Mouse (Mus musculus): Measurements from ENCODE around the gene 1700102P08Rik. TPM values are rescaled to one million over a fixed set of nuclear protein-coding genes. Genes with fewer than 3 reads are reported as not detected.

Gene 1700102P08Rik
- polyA plus RNA-seq, 1 experiment, result 0.17 TPM

DNA sequence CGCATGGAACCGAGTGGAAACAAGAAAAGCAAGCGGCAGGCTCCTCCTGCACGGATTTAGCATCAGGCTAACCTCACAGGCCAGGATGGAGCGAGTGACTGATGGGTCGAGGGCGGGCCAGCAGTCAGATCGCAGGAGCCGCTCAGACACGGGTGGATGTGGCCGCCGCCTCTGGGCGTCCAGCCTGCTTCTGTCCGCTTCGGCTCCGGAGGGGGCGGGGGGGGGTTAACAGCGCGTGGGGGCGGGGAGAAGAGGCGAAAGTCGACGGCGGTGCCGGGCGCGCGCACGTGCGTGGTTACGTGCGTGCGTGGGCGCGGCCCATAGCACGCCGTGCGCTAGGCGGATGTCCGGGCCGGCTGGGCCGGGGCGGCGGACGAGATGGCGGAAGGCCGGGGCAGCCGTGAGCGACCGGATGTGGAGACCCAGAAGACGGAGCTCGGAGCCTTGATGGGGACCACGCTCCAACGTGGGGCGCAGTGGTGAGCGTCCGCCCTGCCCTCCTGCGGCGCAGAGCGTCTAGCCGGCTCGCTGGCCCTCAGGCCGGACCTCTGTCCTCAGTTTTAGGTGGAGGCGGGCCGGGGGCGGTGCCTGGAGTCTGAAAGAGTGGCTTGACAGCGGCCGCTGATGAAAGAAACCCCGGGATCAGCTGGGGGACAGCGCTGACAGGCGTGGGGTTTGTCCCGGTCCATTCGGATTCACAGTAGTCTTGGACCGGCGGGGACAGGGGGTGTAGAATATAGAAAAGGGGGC is 44.9 kb upstream of the 1700102P08Rik start, which contains the start of gene Usp4:
Gene Usp4, plus strand, starts transcription at position 314 of the 750 bp plus-strand sequence.
- Histone ChIP-seq H3K4me3 (peak within 1 kb of the TSS; percentile 87), H3K36me3 (ENCODE audit: control insufficient read depth, insufficient read depth) (peaks cover 29% of the 10 kb centered on the region), H3ac (ENCODE audit: control insufficient read depth, insufficient read length) (peak within 1 kb of the TSS; percentile 98), H3K4me2 (ENCODE audit: low read depth) (peak within 1 kb of the TSS; percentile 90), H3K27me3 (ENCODE audit: control insufficient read depth, insufficient read depth, insufficient read length) (no peaks in the 10 kb centered on the region), H3K79me2 (ENCODE audit: control insufficient read depth, insufficient read depth) (peaks cover 40% of the 10 kb centered on the region)
- peak; percentile 87 for TF ChIP-seq POLR2A (IDR thresholded peaks at IDR 0.05; ENCODE audit: insufficient read length, low read depth)
- TF ChIP-seq SRF (IDR thresholded peaks at IDR 0.05; ENCODE audit: control insufficient read depth, insufficient read length, low read depth), result no peak
- TF ChIP-seq MYOD1 (IDR thresholded peaks at IDR 0.05; ENCODE audit: control insufficient read depth in 1 of 3, insufficient read length in 2 of 3, low read depth in 2 of 3), result peak in 1 of 3 experiments; percentile 41
- peak; percentile 83 for TF ChIP-seq POLR2AphosphoS2 (IDR thresholded peaks at IDR 0.05; ENCODE audit: insufficient read length, low read depth)
- no peak for TF ChIP-seq MAX (IDR thresholded peaks at IDR 0.05; ENCODE audit: low read depth)
- peak in 1 of 3 experiments; percentile 26 for TF ChIP-seq MYOG (IDR thresholded peaks at IDR 0.05; ENCODE audit: control insufficient read depth in 1 of 3, insufficient read depth in 1 of 3, insufficient read length in 2 of 3, low read depth in 2 of 3)

DNA sequence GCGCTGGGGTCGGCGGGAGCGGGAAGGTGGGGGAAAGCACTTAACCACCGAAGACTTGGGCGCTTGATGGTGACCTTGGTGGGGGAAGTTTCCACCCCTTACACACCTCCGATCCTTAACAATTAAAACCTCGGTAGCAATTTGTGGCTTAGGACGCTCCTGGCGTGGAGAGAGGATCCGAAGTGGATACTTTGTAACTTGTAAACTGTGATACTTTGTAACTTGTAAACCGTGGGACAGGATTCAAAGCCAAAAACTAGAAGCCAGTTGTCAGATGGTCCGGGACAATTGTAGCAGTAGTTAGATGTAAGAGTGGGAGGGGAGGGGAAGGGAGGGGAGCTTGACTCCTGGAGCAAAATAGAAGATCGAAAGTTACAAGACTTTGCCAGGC is 44.3 kb upstream of the 1700102P08Rik start:
- Histone ChIP-seq H3K79me2 (ENCODE audit: control insufficient read depth, insufficient read depth) (peaks cover 40% of the 10 kb centered on the region), H3K4me2 (ENCODE audit: low read depth) (peak overlapping the region; percentile 82), H3K36me3 (ENCODE audit: control insufficient read depth, insufficient read depth) (peaks cover 34% of the 10 kb centered on the region), H3K4me3 (peak overlapping the region; percentile 87), H3K27me3 (ENCODE audit: control insufficient read depth, insufficient read depth, insufficient read length) (no peaks in the 10 kb centered on the region), H3ac (ENCODE audit: control insufficient read depth, insufficient read length) (peak overlapping the region; percentile 98)
- no peak for TF ChIP-seq POLR2A (IDR thresholded peaks at IDR 0.05; ENCODE audit: insufficient read length, low read depth)
- TF ChIP-seq MYOG (IDR thresholded peaks at IDR 0.05; ENCODE audit: control insufficient read depth in 1 of 3, insufficient read depth in 1 of 3, insufficient read length in 2 of 3, low read depth in 2 of 3), result no peak
- no peak for TF ChIP-seq CEBPB (IDR thresholded peaks at IDR 0.05; ENCODE audit: insufficient read depth, poor library complexity, severe bottlenecking)
- TF ChIP-seq SRF (IDR thresholded peaks at IDR 0.05; ENCODE audit: control insufficient read depth, insufficient read length, low read depth), result no peak
- no peak for TF ChIP-seq E2F4 (IDR thresholded peaks at IDR 0.05; ENCODE audit: insufficient read depth)
- TF ChIP-seq USF1 (IDR thresholded peaks at IDR 0.05; ENCODE audit: low read depth), result no peak
- no peak for TF ChIP-seq REST (IDR thresholded peaks at IDR 0.05; ENCODE audit: insufficient read depth, insufficient read length)
- no peak for TF ChIP-seq MYOD1 (IDR thresholded peaks at IDR 0.05; ENCODE audit: control insufficient read depth in 1 of 3, insufficient read length in 2 of 3, low read depth in 2 of 3)
- no peak for TF ChIP-seq POLR2AphosphoS2 (IDR thresholded peaks at IDR 0.05; ENCODE audit: insufficient read length, low read depth)
- no peak for TF ChIP-seq TCF3 (IDR thresholded peaks at IDR 0.05; ENCODE audit: insufficient read length, low read depth)
- TF ChIP-seq MAX (IDR thresholded peaks at IDR 0.05; ENCODE audit: low read depth), result no peak
- no peak for TF ChIP-seq TCF12 (IDR thresholded peaks at IDR 0.05; ENCODE audit: insufficient read depth, poor library complexity, severe bottlenecking)

DNA sequence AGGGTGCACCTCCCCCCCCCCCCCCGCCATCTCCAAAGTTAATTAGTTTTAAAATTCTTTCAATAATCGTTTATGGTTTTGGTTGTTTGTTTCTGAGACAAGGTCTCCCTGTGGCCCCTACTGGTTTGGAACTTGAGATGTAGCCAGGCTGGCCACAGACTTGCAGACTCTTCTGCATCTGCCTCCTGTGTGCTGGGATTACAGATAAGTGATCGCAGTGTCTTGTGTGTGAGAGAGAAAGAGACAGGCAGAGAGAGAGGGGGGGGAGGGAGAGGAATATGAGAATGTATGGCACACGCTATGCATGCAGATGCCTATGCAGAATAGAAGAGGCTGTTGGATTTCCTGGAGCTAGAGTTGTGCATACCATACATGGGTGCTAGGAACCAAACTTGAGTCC is 42.9 kb upstream of the 1700102P08Rik start:
- H3K36me3 ChIP-seq (ENCODE audit: control insufficient read depth, insufficient read depth), result peaks cover 43% of the 10 kb centered on the region
- H3K4me2 ChIP-seq (ENCODE audit: low read depth), result no peak overlapping the region

DNA sequence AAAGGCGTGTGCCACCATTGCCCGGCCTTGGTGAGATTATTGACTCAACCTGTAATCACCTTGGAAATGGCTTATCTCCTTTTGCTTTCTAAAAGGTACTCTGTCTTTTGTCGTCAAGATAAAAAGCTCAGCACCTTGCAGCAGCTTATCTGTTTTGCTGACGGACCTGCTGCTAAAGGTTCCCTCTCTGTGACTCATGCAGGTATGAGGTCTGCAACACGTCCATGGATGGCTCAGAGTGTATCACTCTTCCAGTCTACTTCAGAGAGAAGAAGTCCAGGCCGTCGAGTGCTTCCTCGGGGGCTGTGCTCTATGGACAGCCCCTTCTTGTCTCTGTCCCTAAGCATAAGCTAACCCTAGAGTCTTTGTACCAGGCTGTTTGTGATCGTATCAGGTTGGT is 14.4 kb upstream of the 1700102P08Rik start:
- Histone ChIP-seq H3K36me3 (ENCODE audit: control insufficient read depth, insufficient read depth) (peaks cover 60% of the 10 kb centered on the region), H3K27me3 (ENCODE audit: control insufficient read depth, insufficient read depth, insufficient read length) (no peaks in the 10 kb centered on the region), H3K4me3 (no peak overlapping the region), H3ac (ENCODE audit: control insufficient read depth, insufficient read length) (no peak overlapping the region), H3K79me2 (ENCODE audit: control insufficient read depth, insufficient read depth) (no peaks in the 10 kb centered on the region), H3K4me2 (ENCODE audit: low read depth) (no peak overlapping the region)
- no peak for TF ChIP-seq MYOG (IDR thresholded peaks at IDR 0.05; ENCODE audit: control insufficient read depth in 1 of 3, insufficient read depth in 1 of 3, insufficient read length in 2 of 3, low read depth in 2 of 3)
- TF ChIP-seq TCF3 (IDR thresholded peaks at IDR 0.05; ENCODE audit: insufficient read length, low read depth), result no peak
- no peak for TF ChIP-seq TCF12 (IDR thresholded peaks at IDR 0.05; ENCODE audit: insufficient read depth, poor library complexity, severe bottlenecking)

More for the DNA sequence above, 42.9 kb upstream of the 1700102P08Rik start:
- H3K27me3 ChIP-seq (ENCODE audit: control insufficient read depth, insufficient read depth, insufficient read length), result no peaks in the 10 kb centered on the region
- no peak overlapping the region for H3ac ChIP-seq (ENCODE audit: control insufficient read depth, insufficient read length)
- H3K4me3 ChIP-seq, result no peak overlapping the region
- peaks cover 48% of the 10 kb centered on the region for H3K79me2 ChIP-seq (ENCODE audit: control insufficient read depth, insufficient read depth)
- no peak for TF ChIP-seq POLR2AphosphoS2 (IDR thresholded peaks at IDR 0.05; ENCODE audit: insufficient read length, low read depth)
- no peak for TF ChIP-seq SRF (IDR thresholded peaks at IDR 0.05; ENCODE audit: control insufficient read depth, insufficient read length, low read depth)
- no peak for TF ChIP-seq CEBPB (IDR thresholded peaks at IDR 0.05; ENCODE audit: insufficient read depth, poor library complexity, severe bottlenecking)
- no peak for TF ChIP-seq TCF3 (IDR thresholded peaks at IDR 0.05; ENCODE audit: insufficient read length, low read depth)
- TF ChIP-seq REST (IDR thresholded peaks at IDR 0.05; ENCODE audit: insufficient read depth, insufficient read length), result no peak
- no peak for TF ChIP-seq MAX (IDR thresholded peaks at IDR 0.05; ENCODE audit: low read depth)
- TF ChIP-seq E2F4 (IDR thresholded peaks at IDR 0.05; ENCODE audit: insufficient read depth), result no peak
- TF ChIP-seq TCF12 (IDR thresholded peaks at IDR 0.05; ENCODE audit: insufficient read depth, poor library complexity, severe bottlenecking), result no peak
- TF ChIP-seq POLR2A (IDR thresholded peaks at IDR 0.05; ENCODE audit: insufficient read length, low read depth), result no peak
- TF ChIP-seq MYOD1 (IDR thresholded peaks at IDR 0.05; ENCODE audit: control insufficient read depth in 1 of 3, insufficient read length in 2 of 3, low read depth in 2 of 3), result no peak
- no peak for TF ChIP-seq USF1 (IDR thresholded peaks at IDR 0.05; ENCODE audit: low read depth)
- TF ChIP-seq MYOG (IDR thresholded peaks at IDR 0.05; ENCODE audit: control insufficient read depth in 1 of 3, insufficient read depth in 1 of 3, insufficient read length in 2 of 3, low read depth in 2 of 3), result no peak

DNA sequence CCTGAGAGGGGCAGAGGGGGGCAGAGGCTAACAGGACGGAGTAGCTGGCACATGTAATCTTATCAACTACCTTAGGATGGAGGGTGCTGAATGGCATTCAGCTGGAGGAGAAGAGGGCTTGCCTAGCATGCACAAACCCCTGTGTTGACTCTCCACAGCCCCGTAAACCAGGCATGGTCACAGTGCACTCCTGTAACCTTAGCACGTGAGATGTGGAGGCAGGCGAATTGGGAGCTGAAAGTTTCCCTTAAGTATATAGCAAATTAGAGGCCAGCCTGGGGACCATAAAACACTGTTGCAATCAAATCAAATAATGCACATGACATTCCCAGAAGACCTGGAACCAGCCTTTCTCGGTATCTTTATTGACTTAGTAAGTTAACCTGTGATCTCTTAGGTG is 13.9 kb upstream of the 1700102P08Rik start:
- no peaks in the 10 kb centered on the region for H3K27me3 ChIP-seq (ENCODE audit: control insufficient read depth, insufficient read depth, insufficient read length)
- no peak for TF ChIP-seq USF1 (IDR thresholded peaks at IDR 0.05; ENCODE audit: low read depth)
- no peak for TF ChIP-seq SRF (IDR thresholded peaks at IDR 0.05; ENCODE audit: control insufficient read depth, insufficient read length, low read depth)
- no peak for TF ChIP-seq MAX (IDR thresholded peaks at IDR 0.05; ENCODE audit: low read depth)
- TF ChIP-seq TCF12 (IDR thresholded peaks at IDR 0.05; ENCODE audit: insufficient read depth, poor library complexity, severe bottlenecking), result no peak
- no peak for TF ChIP-seq CEBPB (IDR thresholded peaks at IDR 0.05; ENCODE audit: insufficient read depth, poor library complexity, severe bottlenecking)
- no peak for TF ChIP-seq POLR2A (IDR thresholded peaks at IDR 0.05; ENCODE audit: insufficient read length, low read depth)
- no peak for TF ChIP-seq MYOG (IDR thresholded peaks at IDR 0.05; ENCODE audit: control insufficient read depth in 1 of 3, insufficient read depth in 1 of 3, insufficient read length in 2 of 3, low read depth in 2 of 3)
- no peak for TF ChIP-seq E2F4 (IDR thresholded peaks at IDR 0.05; ENCODE audit: insufficient read depth)
- no peak for TF ChIP-seq REST (IDR thresholded peaks at IDR 0.05; ENCODE audit: insufficient read depth, insufficient read length)
- TF ChIP-seq POLR2AphosphoS2 (IDR thresholded peaks at IDR 0.05; ENCODE audit: insufficient read length, low read depth), result no peak
- TF ChIP-seq TCF3 (IDR thresholded peaks at IDR 0.05; ENCODE audit: insufficient read length, low read depth), result no peak
- TF ChIP-seq MYOD1 (IDR thresholded peaks at IDR 0.05; ENCODE audit: control insufficient read depth in 1 of 3, insufficient read length in 2 of 3, low read depth in 2 of 3), result no peak
- no peak overlapping the region for H3K4me3 ChIP-seq
- no peaks in the 10 kb centered on the region for H3K79me2 ChIP-seq (ENCODE audit: control insufficient read depth, insufficient read depth)
- no peak overlapping the region for H3K4me2 ChIP-seq (ENCODE audit: low read depth)
- peaks cover 56% of the 10 kb centered on the region for H3K36me3 ChIP-seq (ENCODE audit: control insufficient read depth, insufficient read depth)
- H3ac ChIP-seq (ENCODE audit: control insufficient read depth, insufficient read length), result no peak overlapping the region

All from myocyte (in vitro differentiated cells).